Mouse (Mus musculus): ENCODE results near the gene Hnrnpul2. TPM values are rescaled to one million over a fixed set of nuclear protein-coding genes. Genes with fewer than 3 reads are reported as not detected.
"Not testable (repeated sequence)": the region's sequence is repeated elsewhere in the genome, so short reads cannot be mapped to it uniquely, and the experiment has no call there.

Hnrnpul2 gene
- total RNA-seq, 2 experiments from 2014 or later, result 31.0 to 36.6 TPM

GRCm38 (mm10) chr19:8848356-8848755 is 28.5 kb downstream of the Hnrnpul2 start:
- intact Hi-C loops (cut with DNase I), result loop anchor here (5.0 kb wide), 1 partner anchor 254 kb away; no protein-coding TSS in a partner anchor
- no peak for DNase-seq

GRCm38 (mm10) chr19:8850402-8850901 is 30.6 kb downstream of the Hnrnpul2 start, which contains the start of gene Lrrn4cl:
Lrrn4cl (plus strand) TSS chr19:8850768.
- peak; percentile 53 to 63 for DNase-seq
- intact Hi-C loops (cut with DNase I), result no loop called here

GRCm38 (mm10) chr19:8851639-8852038 is 31.8 kb downstream of the Hnrnpul2 start:
- intact Hi-C loops (cut with DNase I), result no loop called here
- DNase-seq, result no peak

GRCm38 (mm10) chr19:8852236-8852928 is 32.6 kb downstream of the Hnrnpul2 start:
- intact Hi-C loops (cut with DNase I), result no loop called here
- peak; percentile 61 to 69 for DNase-seq

- no peak for DNase-seq
- intact Hi-C loops (cut with DNase I), result no loop called here
These were observed 33.3 kb downstream of the Hnrnpul2 start for GRCm38 (mm10) chr19:8853117-8853516.

GRCm38 (mm10) chr19:8857689-8858088 is 37.9 kb downstream of the Hnrnpul2 start:
- intact Hi-C loops (cut with DNase I), result loop anchor here (5.0 kb wide), 1 partner anchor 250 kb away; no protein-coding TSS in a partner anchor
- DNase-seq, result peak in 1 of 2 experiments; percentile 42

GRCm38 (mm10) chr19:8859018-8859417 is 39.2 kb downstream of the Hnrnpul2 start:
- intact Hi-C loops (cut with DNase I), result loop anchor here (5.0 kb wide), 1 partner anchor 248 kb away; no protein-coding TSS in a partner anchor
- DNase-seq, result no peak

GRCm38 (mm10) chr19:8864265-8864664 is 44.5 kb downstream of the Hnrnpul2 start:
- no peak for DNase-seq
- intact Hi-C loops (cut with DNase I), result no loop called here

- intact Hi-C loops (cut with DNase I); DNase-seq: not testable (repeated sequence)
These were observed 50.6 kb downstream of the Hnrnpul2 start for GRCm38 (mm10) chr19:8870381-8870780.

GRCm38 (mm10) chr19:8870838-8871237 is 51.0 kb downstream of the Hnrnpul2 start:
- DNase-seq, result no peak
- intact Hi-C loops (cut with DNase I), result no loop called here

GRCm38 (mm10) chr19:8871267-8872186 is 51.7 kb downstream of the Hnrnpul2 start, which contains the start of gene Ubxn1:
Ubxn1 (plus strand) TSS chr19:8871496.
- peak; percentile 93 to 96 for DNase-seq
- intact Hi-C loops (cut with DNase I), result loop anchor here (2.0 kb wide), 1 partner anchor 57 kb away; the partner anchor contains the start of genes Eml3 and Rom1

GRCm38 (mm10) chr19:8872266-8872840 is 52.5 kb downstream of the Hnrnpul2 start:
- intact Hi-C loops (cut with DNase I), result loop anchor here (2.0 kb wide), 1 partner anchor 56 kb away; the partner anchor contains the start of genes Eml3 and Rom1
- DNase-seq, result no peak

- intact Hi-C loops (cut with DNase I), result no loop called here
- no peak for DNase-seq
These were observed 55.2 kb downstream of the Hnrnpul2 start for GRCm38 (mm10) chr19:8875031-8875430.

GRCm38 (mm10) chr19:8880311-8881033 is 60.7 kb downstream of the Hnrnpul2 start, which contains the start of gene Uqcc3:
Uqcc3 (minus strand) TSS chr19:8880923.
- DNase-seq, result peak; percentile 83 to 84
- intact Hi-C loops (cut with DNase I), result no loop called here

GRCm38 (mm10) chr19:8881034-8881392 is 61.2 kb downstream of the Hnrnpul2 start:
- intact Hi-C loops (cut with DNase I), result no loop called here
- DNase-seq, result no peak

- intact Hi-C loops (cut with DNase I), result no loop called here
- no peak for DNase-seq
These were observed 63.8 kb downstream of the Hnrnpul2 start, which contains the start of the genes Lbhd1 and Gm49403 for GRCm38 (mm10) chr19:8883616-8884015. Lbhd1 (plus strand) TSS chr19:8883732. Gm49403 (plus strand) TSS chr19:8883930.

All from gastrocnemius, postnatal 36 days (tissue).